Mouse (Mus musculus) spleen, adult 12 weeks (tissue): Measurements from ENCODE around the gene Vps18.
A peak's percentile ranks its signal among the peaks of the same experiment; 100 is the strongest.

ENCODE experiments used
- DNase-seq: peaks from one replicate; pipeline ENCODE4 v3.0.0; 2022; ENCODE audit warnings: low spot score

Vps18 gene

DNA sequence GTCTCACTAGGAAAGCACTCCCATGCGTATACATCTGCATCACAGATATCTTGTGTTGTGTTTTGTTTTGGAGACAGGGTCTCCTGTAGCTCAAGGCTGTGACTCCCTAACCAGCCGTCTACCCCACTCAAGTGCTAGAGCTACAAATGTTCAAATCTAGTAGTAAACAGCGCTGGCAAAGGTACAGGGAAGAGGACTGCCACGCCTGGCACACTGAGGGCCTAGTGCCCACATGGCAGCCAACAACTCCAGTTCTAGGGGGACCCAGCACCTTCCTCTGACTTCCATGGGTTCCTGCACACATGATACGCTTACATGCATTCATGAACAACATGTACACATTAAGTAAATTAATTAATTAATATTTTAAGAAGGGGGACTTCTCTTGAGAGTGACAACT, 3.7 kb downstream of the Vps18 start:
- DNase-seq: no peak

DNA sequence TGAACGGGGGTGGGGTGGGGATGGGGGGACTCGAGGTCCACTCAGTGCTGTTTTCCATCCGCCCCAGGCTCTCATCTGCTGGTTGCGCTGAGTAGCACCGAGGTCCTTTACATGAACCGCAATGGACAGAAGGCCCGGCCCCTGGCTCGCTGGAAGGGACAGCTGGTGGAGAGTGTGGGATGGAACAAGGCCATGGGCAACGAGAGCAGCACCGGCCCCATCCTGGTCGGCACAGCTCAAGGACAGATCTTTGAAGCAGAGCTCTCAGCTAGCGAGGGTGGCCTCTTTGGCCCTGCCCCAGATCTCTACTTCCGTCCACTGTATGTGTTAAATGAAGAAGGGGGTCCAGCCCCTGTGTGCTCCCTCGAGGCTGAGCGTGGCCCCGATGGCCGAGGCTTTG, 4.3 kb downstream of the Vps18 start:
- no peak for DNase-seq

DNA sequence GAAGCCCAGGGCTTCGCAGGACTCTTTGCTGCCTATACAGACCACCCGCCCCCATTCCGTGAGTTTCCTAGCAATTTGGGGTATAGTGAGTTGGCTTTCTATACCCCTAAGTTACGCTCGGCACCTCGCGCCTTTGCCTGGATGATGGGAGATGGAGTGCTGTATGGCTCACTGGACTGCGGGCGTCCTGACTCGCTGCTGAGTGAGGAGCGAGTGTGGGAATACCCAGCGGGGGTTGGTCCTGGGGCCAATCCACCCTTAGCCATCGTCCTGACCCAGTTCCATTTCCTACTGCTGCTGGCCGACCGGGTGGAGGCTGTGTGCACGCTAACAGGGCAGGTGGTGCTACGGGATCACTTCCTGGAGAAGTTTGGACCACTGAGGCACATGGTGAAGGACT, 4.8 kb downstream of the Vps18 start:
- DNase-seq: no peak

DNA sequence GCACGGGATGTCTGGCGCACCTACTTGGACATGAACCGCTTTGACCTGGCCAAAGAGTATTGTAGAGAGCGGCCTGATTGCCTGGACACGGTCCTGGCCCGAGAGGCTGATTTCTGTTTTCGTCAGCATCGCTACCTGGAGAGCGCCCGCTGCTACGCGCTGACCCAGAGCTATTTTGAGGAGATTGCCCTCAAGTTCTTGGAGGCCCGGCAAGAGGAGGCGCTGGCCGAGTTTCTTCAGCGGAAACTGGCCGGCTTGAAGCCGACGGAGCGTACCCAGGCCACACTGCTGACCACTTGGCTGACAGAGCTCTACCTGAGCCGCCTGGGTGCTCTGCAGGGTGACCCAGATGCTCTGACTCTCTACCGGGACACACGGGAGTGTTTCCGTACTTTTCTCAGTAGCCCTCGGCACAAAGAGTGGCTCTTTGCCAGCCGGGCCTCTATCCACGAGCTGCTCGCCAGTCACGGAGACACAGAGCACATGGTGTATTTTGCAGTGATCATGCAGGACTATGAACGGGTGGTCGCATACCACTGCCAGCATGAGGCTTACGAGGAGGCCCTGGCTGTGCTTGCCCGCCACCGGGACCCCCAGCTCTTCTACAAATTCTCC, 5.3 kb downstream of the Vps18 start:
- DNase-seq: no peak

DNA sequence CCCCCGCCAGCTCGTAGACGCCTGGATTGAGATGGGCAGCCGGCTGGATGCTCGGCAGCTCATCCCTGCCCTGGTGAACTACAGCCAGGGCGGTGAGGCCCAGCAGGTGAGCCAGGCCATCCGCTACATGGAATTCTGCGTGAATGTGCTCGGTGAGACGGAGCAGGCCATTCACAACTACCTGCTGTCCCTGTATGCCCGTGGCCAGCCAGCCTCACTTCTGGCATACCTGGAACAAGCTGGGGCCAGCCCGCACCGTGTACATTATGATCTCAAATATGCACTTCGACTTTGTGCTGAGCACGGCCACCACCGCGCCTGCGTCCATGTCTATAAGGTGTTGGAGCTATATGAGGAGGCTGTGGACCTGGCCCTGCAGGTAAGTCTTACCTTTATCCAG, 5.9 kb downstream of the Vps18 start:
- no peak for DNase-seq

DNA sequence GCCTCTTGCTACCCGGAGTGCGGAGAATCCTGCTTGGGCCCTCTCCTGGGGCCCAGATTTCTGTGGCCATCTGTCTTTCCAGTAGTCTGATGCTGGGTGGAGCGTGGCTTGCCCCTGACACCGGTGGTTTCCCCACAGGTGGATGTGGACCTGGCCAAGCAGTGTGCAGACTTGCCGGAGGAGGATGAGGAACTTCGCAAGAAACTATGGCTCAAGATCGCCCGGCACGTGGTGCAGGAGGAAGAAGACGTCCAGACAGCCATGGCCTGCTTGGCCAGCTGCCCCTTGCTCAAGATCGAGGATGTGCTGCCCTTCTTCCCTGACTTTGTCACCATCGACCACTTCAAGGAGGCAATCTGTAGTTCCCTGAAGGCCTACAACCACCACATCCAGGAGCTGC, 8.2 kb downstream of the Vps18 start:
- DNase-seq: no peak

DNA sequence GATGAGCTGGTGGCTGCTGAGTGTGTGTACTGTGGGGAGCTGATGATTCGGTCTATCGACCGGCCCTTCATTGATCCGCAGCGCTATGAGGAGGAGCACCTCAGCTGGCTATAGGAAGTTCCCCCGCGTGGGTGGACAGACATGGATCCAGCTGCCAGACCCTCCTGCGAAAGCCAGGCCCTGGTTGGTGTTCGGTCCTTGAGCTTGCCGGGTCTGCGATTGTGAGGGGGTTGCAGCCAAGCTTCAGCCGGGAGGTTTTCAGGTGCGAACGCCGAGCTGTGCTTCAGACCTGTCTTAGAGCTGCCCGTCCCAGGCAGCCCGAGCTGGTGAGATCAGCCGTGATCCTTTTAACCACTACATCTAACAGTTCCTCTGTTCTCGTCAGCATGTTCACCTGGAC, 9.0 kb downstream of the Vps18 start:
- no peak for DNase-seq

DNA sequence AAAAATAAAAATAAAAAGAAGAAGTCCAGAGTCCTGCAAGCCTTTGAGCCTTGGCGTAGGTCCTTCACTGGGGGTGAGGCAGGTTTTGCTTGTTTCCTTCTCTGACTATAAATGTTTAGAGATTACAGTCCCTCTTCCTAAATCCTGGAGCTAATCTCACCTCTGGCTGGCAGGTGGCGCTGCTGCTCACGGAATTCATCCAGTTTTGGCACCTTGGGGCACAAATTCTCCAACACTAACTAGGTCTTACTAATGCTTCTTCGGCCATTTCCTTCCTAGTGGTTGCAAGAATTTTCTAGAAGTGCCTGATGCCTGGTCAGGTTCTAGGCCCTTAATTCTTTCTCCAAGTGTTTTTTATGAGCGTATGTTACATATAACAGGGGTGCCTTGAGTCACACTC, 9.8 kb downstream of the Vps18 start:
- peak; percentile 48 for DNase-seq

DNA sequence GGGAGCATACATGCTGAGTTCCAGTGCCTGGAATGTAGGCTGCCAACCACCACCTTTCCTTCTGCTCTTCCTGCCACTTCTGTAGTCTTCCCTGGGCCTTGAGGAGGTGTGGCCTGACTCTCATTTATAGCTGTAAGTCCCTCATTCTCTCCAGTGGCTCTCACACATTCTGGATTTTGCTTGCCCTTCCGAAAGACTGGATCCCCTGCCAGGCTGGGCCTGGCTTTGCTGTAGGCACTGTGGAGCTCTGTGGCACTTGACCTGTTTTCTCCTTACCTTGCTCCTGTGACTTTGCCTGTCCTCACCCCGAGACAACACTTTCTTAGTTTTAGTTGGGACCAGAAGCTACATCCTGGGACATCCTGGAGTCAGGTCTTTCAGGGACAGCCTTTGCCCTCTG, 10.3 kb downstream of the Vps18 start:
- no peak for DNase-seq

DNA sequence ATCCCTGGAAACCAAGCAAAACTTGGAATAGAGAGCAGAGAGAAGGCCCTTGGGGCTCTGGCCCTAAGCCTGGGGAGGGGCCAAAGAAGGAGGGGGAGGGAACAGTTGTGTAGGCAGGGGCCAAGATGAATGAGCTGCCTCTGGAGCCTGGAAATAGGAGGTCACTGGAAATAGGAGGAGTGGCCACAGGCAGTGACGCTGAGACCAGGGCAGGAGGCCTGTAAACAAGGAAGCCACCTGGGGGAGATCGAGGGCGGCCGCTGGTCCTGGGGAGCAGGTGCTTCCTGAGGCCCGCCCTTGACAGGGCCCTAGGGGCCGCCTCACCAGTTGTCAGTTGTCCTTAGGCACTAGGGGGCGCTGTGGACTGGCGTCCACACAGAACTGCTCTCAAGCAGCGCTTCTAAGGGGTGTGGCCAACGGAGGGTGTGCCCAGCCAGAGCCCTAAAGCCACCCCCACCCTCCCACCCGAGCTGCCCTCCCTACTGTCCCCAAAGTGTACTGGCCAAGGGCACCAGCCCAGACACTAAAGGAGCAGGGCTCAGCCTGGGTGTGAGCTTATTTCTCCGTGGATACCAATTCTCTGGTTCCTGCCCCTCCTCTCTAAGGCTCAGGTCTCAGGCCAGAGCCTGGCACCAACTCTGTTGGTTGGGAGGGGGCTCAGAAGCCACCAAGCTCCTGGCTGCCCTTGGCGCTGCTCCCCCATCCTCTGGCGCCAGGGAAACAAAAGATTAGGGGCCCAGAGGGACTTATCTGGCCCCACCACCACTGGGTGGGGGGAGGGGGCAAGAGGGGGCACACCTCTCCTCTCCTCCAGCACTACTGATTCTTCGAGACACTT, 11.7 kb downstream of the Vps18 start:
- DNase-seq: peak; percentile 76

DNA sequence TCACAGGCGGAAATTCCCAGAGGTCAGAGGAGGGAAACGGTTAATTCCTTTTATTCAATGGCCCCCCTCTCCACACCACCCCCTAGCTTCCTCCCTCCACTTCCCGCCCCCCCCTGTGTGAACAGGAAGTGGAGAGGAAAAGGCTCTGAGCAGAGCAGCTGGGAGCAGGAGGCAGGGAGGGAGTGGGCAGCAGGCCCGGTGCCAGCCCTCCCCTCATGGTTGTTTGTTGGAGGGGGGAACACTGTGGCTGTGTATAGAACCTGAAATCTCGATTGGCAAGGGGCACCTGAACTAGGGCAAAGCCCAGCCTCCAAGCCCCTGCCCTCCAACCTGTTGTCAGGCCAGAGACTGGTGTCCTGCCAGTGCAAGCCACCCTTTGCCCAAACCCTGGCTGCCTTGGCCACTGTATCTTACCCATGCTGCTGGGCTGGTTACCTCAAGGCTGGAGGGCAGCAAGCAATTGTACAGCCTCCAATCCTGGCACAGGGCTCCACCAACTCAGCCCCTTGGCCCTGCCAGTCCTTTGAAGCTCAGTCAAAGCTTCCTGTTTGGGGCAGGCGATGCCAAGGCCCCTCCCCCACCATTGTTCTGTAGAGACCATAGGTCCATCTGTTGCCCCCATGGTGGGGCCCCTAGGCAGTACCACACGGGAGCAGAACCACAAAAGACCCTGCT, 12.4 kb downstream of the Vps18 start:
- no peak for DNase-seq

DNA sequence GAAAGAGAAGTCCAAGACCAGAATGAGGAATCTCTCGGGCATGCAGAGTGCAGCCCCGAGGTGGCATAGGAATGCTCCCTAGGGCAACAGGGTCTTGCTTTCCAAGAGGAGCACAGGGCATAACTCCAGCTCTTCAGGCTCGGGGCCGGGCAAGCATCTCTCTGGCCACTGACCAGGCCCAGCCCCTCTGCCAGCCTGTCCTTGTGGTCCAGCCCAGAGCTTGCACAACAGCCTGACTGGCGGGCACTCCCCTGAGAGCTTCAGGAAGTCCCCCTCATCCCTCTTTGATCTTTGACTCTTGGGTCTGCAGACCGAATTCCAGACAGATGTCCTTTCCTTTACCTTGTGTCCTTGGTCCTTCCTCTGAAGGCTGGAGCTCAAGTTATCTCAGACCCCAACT, 14.3 kb downstream of the Vps18 start:
- DNase-seq: no peak

DNA sequence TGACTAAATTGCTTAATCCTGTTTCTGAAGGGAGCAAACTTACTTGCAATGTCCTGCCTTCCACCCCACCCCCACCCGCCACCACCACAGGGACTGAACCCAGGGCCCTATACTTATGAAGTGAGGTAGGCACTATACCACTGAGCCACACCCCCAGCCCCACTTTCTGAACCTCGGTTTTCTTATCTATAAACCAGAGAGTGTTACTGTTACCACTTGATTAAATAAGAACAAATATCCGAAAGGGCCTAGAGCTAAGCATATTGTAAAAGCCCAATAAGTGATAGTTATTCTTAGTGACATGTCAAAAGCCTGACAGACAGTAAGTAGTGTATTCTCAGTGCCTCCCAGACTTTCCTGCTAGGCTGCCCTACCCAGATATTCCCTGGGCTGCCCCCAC, 15.9 kb downstream of the Vps18 start:
- no peak for DNase-seq

DNA sequence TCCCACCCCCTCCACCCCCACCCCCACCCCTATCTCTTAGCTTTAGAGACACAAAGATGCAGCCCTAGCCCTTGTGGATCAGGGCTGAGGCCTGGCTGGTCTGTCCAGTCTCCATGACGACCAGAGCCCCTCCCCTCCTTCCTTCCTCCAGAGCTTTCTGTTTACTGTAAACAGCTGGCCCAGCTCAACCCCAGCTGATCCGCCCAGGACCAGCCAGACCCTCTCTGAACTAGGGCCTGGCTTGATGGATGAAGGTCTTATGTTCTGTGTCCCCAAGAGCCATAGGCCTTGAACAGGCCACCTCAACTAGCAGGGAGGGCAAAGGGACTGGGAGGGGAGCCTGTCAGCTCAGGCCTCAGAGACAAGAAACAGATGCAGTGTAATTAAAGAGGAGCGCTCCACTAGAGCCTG, 16.3 kb downstream of the Vps18 start:
- DNase-seq: no peak

DNA sequence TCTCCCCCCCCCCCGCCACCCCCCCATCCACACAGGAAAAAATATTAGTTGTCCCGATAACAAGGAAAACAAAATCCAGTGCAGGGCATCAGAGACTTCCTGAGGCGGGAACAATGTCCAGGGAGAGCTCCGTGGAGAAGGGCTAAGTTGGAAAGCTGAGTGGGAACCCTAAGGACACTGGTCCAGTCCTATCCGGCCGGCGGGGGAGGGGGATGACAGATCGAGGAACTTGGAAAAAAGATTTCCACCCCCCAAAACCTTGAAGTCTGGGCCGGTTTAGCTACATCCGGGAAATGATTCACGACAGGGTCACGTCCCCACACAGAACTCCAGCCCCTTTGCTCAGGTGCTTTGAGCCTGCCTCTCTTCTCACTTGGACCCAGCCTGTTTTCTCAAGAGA, 23.0 kb downstream of the Vps18 start:
- DNase-seq: no peak

DNA sequence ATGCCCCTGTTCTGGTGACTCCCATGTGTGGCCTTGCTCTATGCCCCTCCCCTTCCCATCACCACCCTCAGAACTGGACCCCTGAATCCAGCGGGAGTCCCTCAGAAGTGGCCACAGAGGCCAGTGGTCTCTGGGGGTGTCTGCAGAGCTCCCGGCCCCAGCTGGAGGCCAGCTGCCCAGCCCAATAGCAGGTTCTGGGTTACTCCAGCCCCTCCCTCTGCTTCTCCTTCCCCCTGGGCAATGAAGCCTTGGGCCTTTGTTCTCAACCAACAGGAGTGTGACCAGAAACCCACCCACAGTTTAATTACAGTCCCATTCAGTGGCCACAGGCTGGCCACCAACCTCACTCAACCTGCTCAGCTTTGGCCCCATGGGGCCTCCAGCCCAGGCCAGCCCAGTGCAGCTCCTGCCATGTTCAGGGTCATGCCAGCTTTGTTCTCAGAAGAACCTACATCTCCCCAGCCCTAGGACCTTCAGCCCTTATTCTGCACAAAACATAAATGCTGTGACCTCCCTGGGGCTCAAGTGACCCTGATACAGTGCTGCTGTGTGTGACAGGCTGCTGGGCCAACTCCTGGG, 23.9 kb downstream of the Vps18 start:
- no peak for DNase-seq

DNA sequence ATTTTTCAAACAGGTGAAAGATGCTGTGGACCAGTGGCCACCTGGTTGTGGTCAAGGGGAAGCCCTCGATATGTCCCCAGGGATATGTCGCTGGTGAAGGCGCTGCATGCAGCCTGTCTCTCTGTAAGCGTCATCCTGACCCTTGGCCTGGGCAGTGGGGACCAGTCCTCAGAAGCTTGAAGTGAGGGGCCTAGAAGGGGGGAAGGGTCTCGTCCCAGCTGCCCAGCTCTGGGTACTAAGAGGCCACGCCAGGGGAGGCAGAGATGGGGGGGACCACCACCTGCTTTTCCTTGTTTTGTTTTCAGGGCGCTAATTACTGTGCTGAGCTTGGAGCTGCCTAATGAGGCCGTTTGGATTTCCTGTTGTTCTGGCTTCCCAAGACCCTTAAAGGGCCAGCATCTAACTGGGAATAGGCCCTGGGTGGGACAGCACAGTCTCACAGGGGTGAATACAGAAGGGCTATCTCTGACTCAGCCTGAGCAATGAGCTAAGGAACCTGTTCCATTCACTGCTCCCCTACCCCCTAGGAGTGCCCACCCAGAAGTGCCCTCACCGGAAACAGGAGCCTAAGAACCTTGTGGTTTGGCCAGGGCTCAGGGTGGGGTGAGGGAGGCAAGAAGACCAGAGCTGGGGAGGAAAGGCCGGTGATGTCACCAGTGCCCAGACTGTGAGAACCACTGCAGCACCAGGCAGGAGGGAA, 25.4 kb downstream of the Vps18 start:
- no peak for DNase-seq

DNA sequence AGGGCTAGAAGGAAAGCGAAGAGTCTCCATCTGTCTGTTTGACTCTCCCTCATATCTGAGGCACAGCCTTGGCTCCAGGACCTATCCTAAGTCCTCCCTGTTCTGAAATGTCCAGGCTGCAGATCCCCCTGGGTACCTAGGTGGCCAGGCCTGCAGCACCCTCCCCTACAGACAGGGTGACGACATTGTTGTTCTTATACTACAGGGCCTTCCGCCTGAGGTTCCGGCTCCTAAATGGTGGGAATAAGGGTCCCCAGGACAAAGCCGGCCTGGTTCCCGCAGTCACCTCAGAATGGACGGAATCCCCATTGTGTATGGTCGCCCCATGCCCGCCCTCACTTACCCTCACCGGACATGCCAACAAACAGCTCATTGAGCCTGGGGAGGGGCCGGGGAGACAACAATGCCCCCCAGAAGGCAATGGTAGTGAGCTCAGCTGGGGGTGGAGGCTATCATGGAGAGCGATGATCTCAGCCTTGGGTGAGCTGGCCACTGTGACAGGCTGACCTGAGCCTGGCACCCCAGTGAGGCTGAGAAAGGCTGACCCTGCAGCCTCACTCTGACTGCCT, 26.3 kb downstream of the Vps18 start:
- no peak for DNase-seq

DNA sequence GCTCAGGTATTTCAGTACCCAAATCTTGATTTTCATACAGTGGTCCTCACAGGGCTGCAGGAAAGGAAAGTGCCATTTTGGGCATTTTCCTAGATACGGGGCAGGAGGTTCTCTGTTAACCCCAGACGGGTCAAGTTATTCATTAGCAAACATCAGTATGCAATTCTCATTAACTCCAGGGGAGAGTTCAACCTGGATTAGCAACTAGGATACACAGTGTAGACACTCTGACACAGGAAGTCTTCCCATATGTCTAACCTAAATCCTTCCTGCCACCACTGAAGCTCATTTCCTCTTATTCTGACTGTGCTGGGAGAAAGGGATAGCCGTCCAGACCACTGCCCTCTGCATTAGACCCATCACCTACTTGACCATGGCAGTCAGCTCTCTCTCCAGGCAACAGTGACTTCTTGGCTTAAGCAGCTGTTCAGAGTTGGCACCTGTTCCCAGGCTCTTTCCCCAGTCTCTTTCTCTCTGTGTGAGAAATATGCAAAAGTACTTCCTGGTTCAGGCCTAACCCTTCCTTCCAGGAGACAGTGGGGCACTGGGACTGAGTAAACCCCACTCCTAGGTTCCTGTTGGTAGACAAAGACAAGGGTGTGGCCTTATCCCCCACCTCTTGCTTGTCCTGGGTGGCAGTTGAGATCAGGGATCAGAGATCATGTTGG, 29.6 kb downstream of the Vps18 start:
- DNase-seq: no peak

DNA sequence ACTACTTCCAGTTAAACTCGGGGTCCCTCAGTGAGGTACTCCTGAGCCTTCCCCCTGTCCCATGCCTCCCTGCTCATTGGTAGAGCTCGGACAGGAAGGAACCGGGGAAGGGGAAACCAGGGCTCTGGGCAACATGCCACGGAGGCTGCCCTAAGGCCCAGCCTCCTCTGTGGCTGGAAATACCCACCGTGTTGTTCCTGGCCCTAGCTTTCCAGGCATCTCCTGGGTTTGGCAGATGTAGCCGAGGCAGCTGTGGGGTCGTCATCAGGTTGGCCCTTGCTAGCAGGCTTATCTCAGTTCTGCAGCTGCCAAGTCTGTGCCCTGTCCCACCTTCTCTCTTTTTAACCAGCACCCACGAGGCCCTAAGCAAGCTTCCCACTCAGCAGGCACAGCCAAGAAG, 32.0 kb downstream of the Vps18 start:
- DNase-seq: no peak

DNA sequence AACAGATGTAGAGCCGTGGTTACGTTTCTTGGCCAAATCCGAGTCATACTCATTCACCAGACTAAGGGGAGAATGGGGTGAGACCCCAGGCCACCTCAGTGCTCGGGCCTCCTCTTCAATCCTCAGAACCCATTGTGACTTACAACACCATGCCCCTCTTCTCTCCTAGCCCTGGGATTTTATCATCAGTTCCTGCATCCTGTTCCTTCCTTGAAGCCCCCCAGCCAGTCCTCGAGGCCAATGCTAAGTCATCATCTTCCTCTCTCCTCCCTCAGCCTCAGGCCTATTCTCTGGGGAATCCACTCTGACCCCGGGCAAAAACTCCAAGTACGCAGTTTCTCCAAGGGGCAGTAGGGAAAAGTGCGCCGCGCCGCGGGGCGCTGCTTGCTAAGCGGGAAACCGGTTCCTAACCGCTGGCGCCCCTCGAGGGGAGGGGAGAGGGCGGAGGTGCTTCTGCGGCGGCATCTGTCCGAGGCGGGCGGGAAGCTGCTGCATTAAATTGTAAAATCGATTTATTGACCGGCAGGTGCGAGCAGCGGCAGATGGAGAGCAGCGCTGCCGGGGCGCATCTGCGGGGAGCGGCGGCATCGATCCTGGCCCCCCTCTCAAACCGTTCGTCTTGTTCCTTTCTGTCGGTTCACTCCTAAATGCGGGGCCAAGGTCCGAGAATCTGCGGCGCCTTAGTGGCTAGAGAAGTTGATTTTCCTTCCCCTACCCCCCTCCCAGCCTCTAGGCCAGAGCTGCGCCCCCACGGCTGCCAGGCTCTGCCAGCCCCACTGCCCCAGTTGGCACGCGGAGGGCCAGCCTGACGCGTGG, 33.4 kb downstream of the Vps18 start:
- DNase-seq: no peak
